Mouse (Mus musculus) monocyte, adult 2 months (primary cell): ENCODE measurements around the gene Clca3a1.

Experiments used
- DNase-seq, 2 experiments: peaks; one replicate each; pipeline ENCODE4 v3.0.0; 2022; ENCODE audit warnings: low spot score in 2 of 2, low read depth in 1 of 2

Gene Clca3a1

DNA sequence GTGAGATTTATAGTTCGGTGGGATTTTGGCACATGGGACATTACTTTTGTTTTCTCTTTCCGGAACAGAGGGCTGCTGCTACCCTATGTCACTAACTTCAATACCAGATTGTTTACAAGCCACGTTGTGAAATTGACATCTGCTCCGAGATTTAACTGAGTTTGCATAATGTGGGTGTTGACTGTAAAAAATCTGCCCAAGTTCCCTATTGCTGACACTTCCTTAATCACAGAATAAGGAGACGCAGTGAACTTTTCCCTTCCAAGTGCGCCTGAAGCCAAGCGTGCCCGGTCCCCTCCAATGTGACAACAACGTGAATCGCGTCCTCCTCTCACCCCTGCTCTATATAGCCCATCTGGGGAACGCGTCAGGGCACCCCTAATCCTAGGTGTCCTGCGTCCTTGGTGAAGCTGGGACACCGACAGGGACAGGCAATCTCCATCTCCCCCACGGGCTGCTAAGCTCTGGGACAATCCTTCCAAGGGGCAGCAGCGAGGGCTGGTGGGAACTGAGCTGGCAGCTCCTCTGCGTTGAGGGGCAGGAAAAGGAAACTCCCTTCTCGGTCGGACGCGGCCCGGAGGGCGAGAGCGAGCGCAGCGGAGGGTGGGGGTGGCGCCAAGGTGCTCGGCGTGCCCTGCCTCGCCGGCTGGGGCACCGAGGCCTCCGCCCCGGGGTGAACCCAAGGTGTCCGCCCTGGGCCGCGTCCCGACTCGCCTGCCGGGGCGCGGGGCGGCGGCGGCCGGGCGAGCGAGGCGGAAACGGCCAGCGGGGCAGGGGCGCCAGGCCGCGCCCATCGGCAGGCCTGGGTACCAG, 41.5 kb downstream of the Clca3a1 start:
- peak; percentile 54 to 69 for DNase-seq

DNA sequence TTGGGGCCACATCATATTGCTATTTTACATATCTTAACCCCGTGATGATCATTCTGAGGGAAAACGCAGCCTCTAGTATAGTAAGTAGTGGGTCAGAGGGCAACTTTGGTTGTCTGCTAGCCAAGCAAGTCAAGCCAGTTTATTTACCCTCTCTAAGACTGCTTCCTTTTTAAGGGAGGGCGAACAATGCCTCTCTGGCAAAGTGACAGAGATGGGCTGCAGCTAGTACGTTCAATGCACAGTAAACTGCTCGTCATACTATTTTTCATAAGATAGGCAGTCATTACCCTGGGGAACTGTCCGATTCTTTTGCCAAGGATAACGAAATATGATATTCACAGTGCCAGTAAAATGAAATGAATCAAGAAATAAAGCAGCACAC, 42.1 kb downstream of the Clca3a1 start:
- no peak for DNase-seq

DNA sequence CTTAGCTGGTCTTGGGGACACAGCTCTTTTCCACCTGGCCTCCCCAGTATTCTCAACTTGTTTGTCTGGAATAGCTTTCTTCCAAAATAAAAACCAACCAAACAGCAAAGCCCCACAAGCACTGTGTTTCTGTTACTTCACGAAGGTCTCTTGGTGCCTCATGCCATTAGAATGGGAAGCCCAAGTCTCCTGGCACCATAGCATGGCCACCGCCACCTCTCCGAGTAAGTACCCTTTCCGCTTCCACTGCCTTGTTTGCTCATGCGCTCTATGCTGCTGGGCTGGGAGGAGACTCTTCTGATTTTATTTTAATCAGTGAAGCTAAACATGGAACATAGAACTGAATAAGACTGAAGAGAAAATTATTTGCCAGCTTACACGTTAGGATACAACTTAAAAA, 42.9 kb downstream of the Clca3a1 start:
- no peak for DNase-seq

DNA sequence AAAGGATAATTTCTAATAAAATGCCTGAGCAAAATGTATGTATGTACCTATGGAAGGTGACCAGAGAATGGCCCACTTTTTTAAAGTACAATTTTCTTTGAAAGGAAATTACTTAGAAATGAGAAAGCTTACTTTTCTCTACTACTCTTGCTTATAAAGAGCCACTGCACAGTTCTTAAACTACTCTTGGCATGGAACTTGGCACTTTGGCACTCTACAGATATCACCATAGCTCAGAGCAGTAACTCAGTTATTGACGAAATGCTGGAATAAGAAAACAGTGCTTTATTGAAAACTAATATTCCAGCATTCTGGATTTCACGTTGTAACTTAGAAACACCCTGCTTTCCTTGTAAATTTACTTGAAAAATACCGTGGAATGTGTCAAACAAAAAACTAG, 43.7 kb downstream of the Clca3a1 start:
- no peak for DNase-seq

DNA sequence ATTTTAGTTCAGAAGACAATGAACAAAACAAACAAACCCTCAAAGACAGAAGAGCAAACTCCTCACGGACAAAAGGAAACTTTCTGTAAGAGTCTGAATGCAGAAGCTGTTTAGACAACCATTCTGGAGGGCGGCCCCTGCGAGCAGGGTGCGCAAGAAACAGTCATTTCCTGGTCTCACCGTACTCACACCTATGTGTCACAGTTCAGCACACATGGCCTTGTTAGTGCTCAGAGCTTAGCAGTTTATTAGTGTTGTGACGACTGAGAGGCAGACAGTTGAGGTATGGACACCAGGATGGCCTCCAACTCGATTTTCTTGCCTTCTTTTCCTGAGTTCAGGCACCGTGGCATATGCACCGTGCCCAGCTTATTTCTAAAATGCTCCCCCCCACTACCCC, 44.9 kb downstream of the Clca3a1 start:
- DNase-seq: no peak

DNA sequence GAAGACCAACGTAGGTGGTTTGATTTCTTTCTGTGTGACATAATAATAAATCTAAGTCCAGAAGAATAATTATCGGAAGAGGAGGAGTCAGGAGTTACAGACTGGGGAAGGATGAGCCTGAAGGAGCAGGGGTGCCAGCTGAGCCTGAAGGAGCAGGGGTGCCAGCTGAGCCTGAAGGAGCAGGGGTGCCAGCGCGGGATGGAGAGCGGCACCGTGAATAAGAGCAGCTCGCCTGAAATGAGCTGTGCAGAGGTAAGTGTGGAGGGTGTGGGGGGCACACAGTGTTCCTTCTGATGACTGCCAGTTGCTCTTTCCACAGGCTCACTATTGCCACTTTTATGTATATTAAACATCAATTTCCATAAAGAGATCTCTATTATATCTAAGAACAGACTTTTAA, 45.7 kb downstream of the Clca3a1 start:
- no peak for DNase-seq

DNA sequence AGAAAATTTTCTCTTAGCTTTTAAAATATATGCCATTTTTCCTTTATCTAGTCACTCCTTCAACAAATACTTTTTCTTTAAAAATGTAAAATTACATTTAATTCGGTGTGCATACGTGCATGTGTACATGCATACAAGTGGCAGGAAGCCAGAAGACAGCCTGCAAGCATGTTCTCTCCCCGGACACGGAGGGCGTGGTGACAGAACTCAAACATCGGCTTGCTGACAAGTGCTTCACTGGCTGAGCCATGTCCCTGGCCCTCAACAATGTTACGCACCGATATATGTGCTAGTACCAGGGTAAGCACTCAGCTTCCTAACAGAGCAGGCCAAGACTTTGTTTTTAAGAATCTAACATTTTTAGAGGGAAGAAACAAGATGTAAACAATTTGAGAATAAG, 46.2 kb downstream of the Clca3a1 start:
- DNase-seq: no peak

DNA sequence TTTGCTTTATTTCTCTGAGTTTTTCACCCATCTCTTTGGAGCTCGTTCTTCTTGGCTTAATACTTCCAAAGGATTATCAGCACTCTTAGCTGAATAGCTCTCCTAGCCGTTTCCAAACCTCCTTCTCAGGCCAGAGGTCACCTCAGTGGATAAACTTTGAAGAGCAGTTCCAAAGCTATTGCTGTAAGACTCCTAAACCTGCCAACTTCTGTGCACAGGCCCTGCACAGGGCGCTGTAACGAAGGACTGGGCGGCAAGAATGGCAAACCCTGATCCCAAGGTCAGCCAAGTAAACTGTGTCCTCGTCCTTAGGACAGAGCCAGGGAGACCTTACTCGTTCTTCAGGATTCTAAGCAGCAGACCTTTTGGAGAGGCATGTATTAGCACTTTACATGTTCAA, 46.7 kb downstream of the Clca3a1 start:
- no peak for DNase-seq

DNA sequence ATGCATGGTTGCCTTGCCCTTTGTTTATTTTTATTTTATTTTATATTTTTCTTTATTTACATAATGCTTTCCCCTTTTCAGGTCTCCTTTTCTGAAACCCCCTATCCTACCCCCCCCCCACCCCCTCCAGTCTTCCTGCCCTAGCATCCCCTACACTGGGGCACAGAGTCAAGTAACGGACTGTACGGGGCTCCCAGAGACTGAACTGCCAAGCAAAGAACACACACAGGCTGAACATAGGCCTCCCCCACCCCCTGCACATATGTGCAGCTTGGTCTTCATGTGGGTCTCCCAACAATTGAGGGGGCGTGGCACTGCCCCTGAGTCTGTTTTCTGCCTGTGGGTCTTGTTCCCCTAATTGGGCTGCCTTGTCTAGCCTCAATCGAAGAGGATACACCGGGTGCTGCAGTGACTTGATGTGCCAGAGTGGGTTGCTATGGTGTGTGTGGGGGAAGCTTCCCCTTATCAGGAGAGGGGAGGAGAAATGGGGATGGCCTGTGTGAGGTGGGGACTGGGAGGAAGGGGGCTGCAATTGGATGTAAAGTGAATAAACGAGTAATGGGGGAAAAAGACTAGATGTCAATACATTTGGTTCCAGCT, 49.1 kb downstream of the Clca3a1 start:
- no peak for DNase-seq

DNA sequence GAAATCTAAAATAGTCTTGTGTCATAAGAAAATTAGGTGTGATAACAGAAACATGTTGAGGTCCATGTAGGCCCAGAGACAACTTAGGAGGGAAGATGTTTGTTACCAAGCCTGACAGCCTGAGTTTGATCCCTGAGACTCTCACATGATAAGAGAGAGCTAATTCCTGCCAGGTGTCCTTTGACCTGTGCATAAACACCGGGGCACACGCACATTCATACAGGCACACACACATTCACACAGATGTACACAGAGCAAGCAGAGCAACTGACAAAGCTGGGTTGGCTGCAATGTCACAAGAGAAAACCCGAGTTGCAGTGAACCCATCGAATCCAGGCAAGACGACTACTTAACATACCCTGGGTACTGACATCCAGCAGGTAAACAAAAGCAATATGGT, 52.2 kb downstream of the Clca3a1 start:
- no peak for DNase-seq

DNA sequence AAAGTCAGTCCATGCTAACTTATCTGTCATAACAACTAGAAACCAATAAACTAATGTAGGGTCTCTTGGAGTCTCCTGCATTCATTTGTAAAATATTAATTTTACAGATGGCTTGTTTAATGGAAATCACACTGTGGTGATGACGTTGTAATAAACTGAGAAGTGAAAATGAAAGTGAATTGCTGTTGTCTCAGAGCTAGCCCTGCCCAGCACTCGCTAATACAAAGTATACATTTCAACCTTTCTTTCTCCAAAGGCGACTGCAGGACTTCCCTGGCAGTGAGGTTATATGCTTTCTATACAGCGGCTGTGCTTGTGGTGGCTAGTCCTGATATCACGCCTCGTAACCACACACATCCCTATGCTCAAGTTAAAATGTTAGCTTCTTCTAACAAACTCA, 56.8 kb downstream of the Clca3a1 start:
- no peak for DNase-seq

DNA sequence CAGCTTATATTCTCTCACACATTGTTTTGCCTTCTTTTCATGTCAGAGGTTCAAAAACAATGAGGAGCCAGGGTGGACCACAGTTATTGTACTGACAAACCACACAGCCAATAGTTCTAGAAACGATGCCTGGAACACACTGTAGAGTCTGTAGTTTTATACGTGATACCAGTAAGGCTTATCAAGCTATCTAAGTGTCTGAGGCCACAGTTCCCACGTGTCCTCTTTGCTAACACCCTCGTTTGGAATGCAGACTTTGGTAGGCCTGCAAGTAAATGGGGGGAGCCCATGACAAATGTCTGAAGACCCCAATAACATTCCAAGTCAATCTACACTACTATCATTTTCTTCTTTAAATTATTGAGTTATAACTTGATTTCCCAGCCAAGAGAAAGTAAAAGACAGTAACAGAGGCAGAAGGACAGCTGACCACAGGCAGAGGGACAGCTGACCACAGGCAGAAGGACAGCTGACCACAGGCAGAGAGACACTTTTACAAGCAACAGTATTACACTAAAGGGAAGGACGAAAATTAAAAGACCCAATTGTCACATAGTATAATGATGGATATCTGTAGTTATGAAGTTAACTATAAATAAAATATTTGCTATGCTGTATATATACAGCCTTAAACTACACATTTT, 61.9 kb downstream of the Clca3a1 start:
- DNase-seq: no peak

DNA sequence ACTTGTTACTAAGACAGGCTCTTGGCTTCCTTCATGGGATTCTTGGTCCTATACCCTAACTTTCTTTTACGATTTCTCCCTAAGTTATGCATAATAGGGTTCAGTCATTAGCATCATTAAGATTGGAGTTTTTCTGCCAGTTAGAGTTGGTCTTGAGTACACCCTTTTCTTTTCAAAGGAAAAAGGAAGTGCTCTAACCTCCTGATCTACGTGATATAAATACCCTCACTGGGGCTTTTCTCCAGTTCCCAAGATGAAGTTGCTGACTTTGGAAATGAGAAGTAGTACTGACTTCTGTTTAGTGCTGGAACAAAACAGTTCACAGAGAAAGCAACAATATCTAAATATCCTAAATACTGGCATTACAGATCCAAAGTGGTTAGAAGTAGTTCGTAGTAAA, 62.8 kb downstream of the Clca3a1 start:
- DNase-seq: no peak

DNA sequence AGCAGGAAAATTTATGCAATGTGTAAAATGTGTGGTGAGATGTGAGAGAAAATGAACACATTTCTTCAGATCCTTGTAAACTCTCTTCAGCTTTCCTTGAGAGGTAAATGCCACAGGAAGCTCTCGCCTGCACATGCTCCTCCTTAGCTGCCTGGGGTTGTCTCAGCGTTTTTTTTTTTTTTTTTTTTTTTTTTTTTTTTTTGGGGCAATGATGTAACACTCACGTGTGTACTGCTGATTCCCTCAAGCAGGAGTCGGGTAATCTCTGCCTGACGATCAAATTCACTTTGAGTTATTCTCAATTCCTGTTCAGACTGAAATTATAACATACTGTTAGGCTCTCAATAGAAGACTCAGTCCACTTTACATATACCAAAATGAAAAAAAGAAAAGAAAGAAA, 63.6 kb downstream of the Clca3a1 start:
- no peak for DNase-seq

DNA sequence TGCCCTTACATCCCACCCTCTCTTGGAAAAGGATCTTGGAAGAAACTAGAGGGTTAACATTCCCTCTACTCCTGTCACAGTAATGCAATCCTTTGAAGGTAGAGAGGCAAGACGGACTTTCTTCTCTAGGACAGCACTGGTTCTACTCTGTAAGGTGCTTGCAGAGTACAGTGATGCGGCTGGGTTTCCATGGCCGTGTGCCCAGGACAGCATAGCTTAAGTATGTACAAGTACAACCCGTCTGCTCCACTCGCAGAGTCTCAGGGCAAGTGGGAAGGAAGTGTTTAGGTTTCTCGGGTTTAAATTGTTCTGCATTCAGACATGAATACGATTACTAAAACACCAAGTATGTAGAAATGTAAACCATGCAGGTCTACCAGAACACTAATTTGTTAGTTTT, 65.8 kb downstream of the Clca3a1 start:
- no peak for DNase-seq

DNA sequence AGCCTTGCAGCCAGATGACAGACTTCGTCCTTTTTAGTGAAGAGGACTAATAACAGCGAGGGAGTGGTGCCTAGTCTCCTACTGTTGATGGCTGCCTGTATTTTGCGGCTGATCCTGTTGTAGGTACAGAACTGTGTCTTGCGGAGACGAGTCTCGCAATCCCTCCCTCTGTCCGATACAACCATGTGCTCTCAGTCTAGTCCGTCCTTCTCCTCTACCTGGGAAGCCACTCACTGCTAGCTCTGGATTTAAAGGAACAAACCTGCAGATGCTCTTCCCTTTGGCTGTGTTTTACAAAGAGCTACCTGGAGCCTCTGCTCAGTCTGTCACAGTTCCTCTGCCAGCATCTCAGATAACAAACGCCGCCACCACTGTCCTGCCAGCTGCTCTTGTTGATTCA, 66.7 kb downstream of the Clca3a1 start:
- no peak for DNase-seq

DNA sequence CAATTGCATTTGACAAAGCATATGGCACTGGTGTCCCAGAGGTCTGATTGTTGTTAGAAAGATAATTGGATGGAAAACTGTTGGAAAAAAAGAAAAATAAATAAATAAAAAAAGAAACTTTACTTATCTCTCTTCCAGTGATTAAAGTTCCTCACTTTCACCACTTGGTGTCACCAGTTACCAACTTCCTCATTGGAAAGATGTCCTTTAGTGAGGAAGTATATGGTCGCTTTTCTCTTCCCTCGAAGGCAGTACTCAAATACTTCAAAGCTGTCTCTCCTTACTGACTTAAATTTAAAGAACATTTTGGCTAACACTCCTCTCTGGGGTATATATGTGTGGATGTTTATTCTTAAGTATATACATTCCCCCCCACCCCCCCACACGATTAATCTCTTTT, 68.7 kb downstream of the Clca3a1 start:
- DNase-seq: no peak

DNA sequence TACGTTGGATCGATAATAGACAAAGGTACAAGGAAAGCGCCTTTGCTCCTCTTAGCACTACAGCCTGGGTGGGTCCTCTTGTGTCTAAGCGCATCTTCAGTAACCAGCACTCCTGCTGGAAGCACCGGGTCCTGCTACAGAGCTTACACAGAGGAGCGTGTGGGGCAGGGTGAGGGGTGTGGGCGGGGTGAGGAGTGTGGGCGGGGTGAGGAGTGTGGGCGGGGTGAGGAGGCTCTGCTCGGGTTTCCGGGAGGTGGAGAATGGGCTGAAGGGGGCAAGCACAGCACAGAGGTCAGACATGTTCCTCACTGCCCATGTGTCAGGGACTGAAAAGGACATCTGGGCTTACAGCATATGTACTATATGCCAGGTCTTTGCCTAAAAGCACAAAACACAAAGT, 71.5 kb downstream of the Clca3a1 start:
- DNase-seq: no peak

DNA sequence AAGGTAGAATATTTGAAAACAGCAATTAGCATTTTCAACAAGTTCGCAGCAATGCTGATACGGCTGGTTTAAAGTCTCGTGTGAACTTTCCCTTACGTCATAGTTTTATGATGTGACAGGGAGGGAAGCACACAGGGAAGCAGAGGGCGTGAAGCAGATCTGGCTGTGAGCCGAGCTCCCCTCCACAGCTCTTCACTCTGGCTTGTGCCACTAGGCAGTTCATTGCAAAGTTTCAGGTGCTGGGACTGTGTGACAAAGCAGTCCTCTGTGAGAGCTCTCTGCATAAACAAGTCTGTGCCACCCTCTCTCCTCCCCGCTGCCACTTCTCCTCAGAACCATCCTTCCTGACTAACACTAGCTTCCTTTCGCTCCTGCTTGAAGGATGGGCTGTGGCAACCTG, 72.5 kb downstream of the Clca3a1 start:
- no peak for DNase-seq

DNA sequence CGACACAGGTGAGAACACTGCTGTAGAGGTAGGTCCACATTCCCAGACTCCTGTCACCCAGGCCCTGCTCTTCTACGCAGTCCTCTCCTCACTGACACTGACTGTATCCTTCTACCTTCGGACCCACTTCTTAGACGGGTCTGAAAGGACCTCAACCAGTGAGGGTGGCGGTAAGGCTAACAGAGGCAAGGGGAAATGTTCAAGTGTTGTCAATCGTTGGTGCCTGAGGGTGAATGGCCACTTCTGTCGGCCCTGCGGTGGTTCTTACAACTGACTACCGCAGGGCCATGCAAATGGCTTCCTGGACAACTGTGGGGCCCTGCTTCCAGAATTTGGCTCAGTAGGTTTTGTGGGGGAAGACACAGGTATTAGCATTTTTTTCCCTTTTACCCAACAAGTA, 73.2 kb downstream of the Clca3a1 start:
- DNase-seq: no peak

DNA sequence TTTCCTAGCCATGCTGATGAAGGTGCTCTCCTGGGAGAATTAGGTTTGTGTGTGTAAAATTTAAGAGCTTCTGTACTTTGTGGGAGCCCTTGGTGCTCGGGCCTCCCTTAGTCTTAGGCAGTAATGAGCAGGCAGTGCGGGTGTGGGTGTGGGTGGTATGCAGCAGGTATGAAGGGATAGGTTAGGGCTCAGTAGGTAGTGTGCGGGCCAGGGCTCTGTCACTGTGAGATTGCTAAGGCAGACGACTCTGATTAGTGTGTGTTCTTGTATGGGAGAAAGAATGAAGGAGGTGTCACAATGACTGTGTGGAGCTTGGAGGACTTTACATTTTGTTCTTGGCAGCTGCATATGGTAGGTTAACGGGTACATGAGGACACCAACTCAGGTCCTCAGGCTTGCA, 74.6 kb downstream of the Clca3a1 start:
- DNase-seq: no peak

DNA sequence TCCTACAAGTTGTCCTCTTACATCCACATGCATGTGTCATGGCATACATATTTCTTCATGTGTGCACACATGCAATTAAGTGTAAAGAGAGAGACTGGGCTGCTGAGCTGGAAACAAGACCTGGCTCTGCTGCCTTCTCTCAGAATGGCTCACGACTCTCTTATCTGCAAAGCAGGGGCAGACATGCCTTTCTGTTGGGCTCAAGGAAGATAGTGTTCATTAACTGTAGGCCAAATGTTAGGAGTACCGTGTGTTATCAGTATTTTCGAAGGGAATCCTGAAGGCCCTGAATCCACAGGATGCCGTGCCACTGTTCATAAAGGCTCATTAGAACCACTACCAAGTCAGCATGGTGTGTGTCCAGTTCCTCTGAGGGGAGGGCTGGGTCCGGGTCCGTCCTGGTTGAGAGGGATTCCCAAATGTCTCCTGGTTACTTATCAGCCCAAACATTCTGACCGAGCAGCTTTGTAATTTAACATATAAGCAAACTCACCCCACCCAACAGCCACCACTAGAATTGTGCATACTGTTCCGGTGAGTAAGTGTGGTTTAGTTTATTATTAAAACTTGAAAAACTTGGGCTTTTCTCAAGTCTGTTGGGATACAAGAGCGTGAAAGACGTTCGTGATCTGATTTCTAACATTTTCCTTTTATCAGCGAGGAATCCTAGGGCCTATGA, 77.5 kb downstream of the Clca3a1 start:
- no peak for DNase-seq
